Mouse (Mus musculus): ENCODE measurements around the gene Il23a.

DNA sequence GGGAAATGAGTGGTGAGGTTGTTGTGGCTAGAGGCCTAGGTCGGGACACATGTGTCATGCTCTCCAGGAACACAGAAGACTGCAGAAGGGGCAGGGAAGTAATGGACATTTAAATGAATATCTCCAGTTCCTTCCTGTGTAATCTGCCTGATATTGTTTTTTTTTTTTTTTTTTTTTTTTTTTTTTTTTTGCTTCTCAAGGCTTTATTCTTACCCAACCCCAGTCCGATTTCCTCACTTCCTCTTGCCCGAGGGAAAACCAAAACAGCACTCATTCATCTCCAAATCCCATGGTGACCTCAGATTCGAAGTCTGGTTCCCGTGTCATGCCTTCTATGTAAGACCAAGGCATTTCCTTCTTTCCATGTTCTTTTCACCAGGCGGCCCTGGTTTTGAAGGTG is 309 bp downstream of the Il23a start:
- no peak for TF ChIP-seq CTCF (IDR thresholded peaks at IDR 0.05; ENCODE audit: low read depth)
- TF ChIP-seq EP300 (IDR thresholded peaks at IDR 0.05; ENCODE audit: low read depth), result no peak

Data from liver, embryonic 14.5 days (tissue).